Mouse (Mus musculus) heart, adult 11 months (tissue): ENCODE results near the gene Grid1.

Source experiments
- DNase-seq: peaks from one replicate; pipeline ENCODE4 v3.0.0; 2022

The Grid1 gene

GRCm38 (mm10) chr14:34819919-34820652 lies at the start of gene Grid1:
Gene Grid1 (plus strand): TSS chr14:34820108.
- no peak for DNase-seq

DNA sequence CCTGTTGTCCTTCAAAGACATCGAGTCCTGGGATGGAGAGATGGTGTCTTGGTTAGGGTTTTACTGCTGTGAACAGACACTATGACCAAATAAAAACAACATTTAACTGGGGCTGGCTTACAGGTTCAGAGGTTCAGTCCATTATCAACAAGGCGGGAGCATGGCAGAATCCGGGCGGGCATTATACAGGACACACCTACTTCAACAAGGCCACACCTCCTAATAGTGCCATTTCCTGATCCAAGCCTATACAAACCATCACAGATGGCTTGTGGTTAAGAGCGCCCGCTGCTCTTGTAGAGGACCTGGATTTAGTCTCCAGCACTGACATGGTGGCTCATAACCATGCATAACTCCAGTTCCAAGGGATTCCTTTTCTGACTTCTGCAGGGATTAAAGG lies 49.4 kb upstream of the Grid1 start:
- DNase-seq = peak; percentile 69

GRCm38 (mm10) chr14:34771601-34772000 lies 48.3 kb upstream of the Grid1 start:
- no peak for DNase-seq

GRCm38 (mm10) chr14:34772132-34772531 lies 47.8 kb upstream of the Grid1 start:
- DNase-seq = peak; percentile 36

DNA sequence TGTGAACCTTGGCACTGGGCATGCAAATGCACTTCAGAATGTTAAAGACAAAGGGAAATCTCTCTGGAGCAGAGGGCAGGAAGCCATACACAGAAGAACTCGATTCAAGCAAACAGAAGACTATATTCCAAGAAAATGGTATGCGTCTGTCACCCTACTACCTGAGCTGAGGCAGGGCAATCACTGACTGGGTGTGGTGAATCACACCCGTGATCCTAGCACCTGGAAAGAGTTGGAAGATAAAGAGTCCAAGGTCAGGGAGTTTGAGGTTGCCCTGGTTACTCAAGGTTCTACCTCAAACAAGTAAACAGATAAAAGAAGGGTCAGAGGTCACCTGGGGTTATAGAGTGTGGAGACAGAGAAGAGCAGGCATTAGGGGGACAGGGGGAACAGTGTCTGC lies 46.2 kb upstream of the Grid1 start:
- DNase-seq = peak; percentile 60

DNA sequence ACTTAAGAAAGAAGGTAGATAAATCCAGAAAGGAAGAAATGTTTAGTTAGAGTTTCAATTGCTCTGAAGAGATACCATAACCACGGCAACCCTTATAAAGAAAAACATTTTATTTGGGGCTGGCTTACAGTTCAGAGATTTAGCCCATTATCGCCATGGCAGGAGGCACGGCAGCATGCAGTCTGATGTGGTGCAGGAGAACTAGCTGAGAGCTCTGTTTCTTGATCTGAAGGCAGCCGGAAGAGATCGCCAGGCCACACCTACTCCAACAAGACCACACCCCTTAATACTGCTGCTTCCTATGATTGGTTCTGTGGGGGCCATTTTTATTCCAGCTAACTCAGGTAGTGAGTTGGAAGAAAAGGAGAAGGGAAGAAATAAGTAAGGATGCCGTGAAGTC lies 45.7 kb upstream of the Grid1 start:
- peak; percentile 64 for DNase-seq

GRCm38 (mm10) chr14:34776719-34777385 lies 43.1 kb upstream of the Grid1 start:
- peak; percentile 75 for DNase-seq

DNA sequence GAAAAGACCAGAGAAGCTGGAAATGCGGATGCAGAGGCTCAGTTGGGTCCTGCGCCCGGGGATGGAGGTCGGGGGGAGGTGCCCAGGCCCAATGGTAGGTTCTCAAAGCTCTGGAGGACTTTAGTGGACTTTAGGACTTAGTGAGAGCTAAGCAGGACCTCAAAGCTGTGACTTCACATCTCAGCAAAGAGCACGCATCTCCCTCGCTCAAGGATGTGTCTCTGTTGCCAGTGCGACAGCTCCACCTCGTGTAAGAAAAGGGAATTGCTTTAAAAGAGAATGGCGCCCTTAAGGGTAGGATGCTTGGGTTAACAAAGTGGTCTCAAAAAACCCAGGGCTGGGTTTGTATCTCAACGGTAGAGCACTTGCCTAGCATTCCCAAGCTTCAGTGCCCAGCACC lies 42.1 kb upstream of the Grid1 start:
- DNase-seq = peak; percentile 71

DNA sequence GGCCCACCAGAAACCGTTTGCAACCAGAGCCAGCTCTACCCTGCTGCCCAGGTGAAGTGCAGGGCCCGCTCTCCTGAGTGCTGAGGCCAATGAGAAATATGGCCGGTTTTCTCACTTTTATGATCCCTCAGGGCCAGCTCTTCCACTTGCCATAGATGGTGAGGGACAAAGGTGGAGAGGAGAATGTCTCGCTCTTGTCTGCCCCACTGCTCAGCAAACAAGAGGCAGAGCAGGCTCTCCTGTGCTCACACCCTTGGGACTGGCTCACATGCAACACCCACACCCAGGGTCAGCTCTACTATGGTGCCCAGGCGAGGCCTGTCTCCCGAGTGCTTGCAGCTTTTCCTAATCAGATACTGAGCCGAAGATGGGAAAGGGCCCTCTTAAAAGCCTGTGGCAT lies 41.1 kb upstream of the Grid1 start:
- DNase-seq = peak; percentile 78

- DNase-seq = peak; percentile 53
Observed at GRCm38 (mm10) chr14:34793406-34794037, 26.4 kb upstream of the Grid1 start.

DNA sequence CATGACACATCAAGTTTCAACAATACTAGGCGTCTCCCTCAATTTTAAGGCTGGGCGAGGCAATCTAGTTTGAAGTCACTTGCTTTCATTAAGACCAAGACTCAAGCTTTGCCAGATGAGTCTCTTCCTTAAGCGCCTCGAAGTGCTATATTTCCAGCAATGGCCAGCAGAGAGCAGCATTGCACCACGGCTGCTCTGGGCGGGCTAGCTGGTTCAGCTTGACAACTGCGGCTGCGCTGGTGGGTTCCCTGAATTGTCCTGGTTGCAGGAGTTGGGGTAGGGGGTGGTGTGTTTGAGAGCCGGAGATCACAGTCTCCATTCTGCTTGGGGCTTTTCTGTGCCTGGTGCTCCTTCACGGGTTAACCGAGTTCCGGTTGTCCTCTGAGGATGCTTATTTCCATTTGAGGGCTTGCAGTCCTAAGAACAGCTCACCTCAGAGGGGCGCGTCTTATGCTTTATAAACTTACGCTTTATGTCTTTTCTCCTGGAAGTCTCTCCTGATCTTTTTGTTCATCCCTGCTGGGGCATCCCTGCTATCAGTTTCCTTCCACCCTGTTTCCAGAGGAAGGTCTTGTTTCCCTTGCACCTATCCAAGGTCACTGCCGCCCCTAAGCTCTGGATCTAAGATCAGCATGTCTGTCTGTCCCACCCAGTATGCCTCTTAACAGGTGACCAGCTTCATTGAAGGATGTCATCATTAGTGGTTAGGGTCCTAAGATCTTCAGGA lies 9.0 kb upstream of the Grid1 start:
- peak; percentile 85 for DNase-seq

DNA sequence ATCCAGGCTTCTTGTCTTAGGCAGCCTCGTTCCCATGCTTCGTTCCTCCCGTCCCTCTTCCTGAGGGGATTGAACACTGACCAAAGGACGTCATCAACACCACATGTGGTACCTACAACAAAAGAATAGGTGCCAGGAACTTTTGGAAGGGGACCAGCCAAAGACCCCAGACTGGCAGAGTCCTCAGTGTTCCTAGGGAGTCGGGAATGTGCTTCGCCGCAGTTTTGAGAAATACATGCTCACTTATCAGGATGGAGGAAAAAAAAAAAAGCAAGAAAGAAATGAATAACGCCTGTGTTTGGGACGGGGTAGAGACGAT lies 8.5 kb upstream of the Grid1 start:
- no peak for DNase-seq

- peak; percentile 67 for DNase-seq
Observed at GRCm38 (mm10) chr14:34816301-34816700, 3.6 kb upstream of the Grid1 start.

- DNase-seq = no peak
Observed at GRCm38 (mm10) chr14:34818387-34818980, 1.4 kb upstream of the Grid1 start.

GRCm38 (mm10) chr14:34819121-34819918 lies 588 bp upstream of the Grid1 start:
- no peak for DNase-seq

- DNase-seq = no peak
Observed at GRCm38 (mm10) chr14:34820653-34821005, 721 bp downstream of the Grid1 start.

- DNase-seq = no peak
Observed at GRCm38 (mm10) chr14:34821131-34821790, 1.4 kb downstream of the Grid1 start.

- DNase-seq = no peak
Observed at GRCm38 (mm10) chr14:34823136-34823535, 3.2 kb downstream of the Grid1 start.

DNA sequence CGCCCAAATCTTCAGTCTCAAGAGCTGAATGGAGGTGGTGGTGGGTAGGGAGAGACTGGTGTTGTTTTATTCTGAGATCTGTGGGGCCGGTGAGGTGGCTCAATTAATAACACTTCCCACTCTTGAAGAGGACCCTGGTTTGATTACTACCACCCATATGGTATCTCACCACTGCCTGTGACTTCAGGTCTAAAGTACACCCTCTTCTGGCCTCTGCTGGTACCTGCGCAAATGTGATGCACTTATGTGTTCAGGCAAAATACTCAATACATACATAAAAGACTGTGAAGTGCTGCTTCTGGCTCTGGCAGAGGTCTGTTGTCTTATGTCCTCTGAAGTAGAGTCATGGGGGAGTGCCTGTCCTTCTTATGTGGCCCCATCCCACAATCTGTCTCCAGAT lies 4.3 kb downstream of the Grid1 start:
- no peak for DNase-seq

- DNase-seq = peak; percentile 61
Observed at GRCm38 (mm10) chr14:34825902-34826301, 6.0 kb downstream of the Grid1 start.

DNA sequence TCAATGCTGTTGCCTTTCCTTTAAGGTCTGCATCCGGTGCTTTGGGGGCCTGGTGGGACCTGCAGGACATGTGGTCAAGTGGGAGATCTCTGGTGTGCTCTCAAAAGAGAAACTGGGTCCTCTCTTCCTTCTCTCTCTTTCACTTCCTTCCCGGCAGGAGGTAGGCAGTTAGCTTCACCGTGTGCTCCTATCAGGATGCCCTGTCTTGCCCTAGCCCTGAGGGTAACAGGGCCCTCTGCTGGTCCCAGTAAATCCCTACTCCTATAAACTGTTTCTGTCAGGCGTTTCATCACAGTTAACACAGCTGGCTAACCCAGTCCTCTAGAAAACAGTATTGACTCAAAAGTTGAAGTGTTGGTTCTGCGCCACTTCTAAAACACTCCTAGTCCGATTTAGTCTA lies 9.9 kb downstream of the Grid1 start:
- no peak for DNase-seq

DNA sequence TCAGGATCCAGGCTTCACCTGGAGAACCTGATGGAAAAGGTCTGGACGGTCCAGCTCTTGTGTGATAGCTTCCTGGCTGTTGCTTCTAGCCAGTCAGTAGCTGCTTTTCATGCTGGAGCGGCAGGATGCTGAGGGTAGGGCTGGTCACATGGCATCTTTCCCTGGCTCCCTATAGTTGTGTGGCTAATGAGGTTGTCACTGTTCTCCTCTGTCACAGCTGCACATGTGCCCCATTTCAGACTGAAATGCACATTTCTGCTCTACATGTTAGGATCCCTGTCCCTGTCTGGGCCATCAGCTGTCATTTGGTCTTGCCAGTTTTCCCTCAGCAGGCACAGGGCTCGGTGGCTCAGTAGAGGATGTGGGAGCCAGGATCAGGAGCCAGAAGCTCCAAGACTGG lies 17.2 kb downstream of the Grid1 start:
- DNase-seq = peak; percentile 88
